Mouse (Mus musculus): ENCODE measurements around the gene Farp1. TPM values are rescaled to one million over a fixed set of nuclear protein-coding genes. Genes with fewer than 3 reads are reported as not detected.

The Farp1 gene
- polyA plus RNA-seq, 1 experiment from 2014 or later: 32.4 TPM

GRCm38 (mm10) chr14:121106906-121107305 is 71.9 kb downstream of the Farp1 start:
- H3K36me3 ChIP-seq: peaks cover 13% of the 10 kb centered on the region; the same call in 1 of the 2 replicates
- H3K9ac ChIP-seq: no peak overlapping the region
- H3K4me2 ChIP-seq: no peak overlapping the region
- 24% methylated on average over 4 of the region's 4 CpGs for WGBS
- peaks cover 86% of the 10 kb centered on the region for H3K4me1 ChIP-seq (replicated peaks)
- no peak overlapping the region for H3K4me3 ChIP-seq
- peak overlapping the region; percentile 33; the same call in 1 of the 2 replicates for H3K27ac ChIP-seq (ENCODE audit: poor library complexity, severe bottlenecking)
- 0 out of 2 replicates have a peak, but pooled peaks have one; percentile 5 for ATAC-seq (ENCODE audit: insufficient number of reproducible peaks, low FRiP score)
- H3K27me3 ChIP-seq (replicated peaks): no peaks in the 10 kb centered on the region
- H3K9me3 ChIP-seq (replicated peaks): no peaks in the 10 kb centered on the region

DNA sequence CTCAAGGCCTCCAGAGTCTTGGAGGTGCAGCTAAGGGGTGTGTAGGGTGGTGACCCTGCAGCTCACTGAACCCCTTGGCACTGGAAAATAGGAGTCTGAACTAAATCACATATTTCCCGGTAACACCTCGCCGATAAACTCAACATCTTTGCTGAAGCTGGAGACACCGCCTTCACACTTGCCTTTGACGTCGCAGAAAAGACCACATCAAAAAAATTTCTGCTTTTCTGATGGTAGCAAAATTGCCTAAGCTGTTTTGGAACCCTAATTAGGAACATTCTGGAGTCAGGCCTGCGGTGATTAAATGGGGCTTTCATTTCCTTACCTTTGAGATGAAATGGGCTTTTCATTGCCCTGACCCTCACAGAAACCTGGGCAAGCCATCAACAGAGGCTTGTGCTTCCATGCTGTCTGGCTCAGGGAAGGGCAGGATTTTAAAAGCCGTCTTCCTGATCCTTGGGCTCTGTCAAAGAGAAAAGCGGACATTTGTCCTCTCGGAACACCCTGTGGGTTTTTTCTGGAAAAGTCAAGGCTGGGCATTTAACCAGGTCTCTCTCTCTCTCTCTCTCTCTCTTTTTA is 72.8 kb downstream of the Farp1 start:
- no peaks in the 10 kb centered on the region for H3K9me3 ChIP-seq (replicated peaks)
- peaks cover 79% of the 10 kb centered on the region for H3K4me1 ChIP-seq (replicated peaks)
- no peak overlapping the region for H3K9ac ChIP-seq
- H3K27me3 ChIP-seq (replicated peaks): no peaks in the 10 kb centered on the region
- peaks cover 13% of the 10 kb centered on the region; the same call in 1 of the 2 replicates for H3K36me3 ChIP-seq
- no peak overlapping the region for H3K4me3 ChIP-seq
- 75% methylated on average over 10 of the region's 10 CpGs for WGBS
- no peak for ATAC-seq (ENCODE audit: insufficient number of reproducible peaks, low FRiP score)
- no peak overlapping the region for H3K4me2 ChIP-seq
- H3K27ac ChIP-seq (ENCODE audit: poor library complexity, severe bottlenecking): peak overlapping the region; percentile 63; the same call in 1 of the 2 replicates

GRCm38 (mm10) chr14:121108439-121109115 is 73.6 kb downstream of the Farp1 start:
- no peaks in the 10 kb centered on the region for H3K9me3 ChIP-seq (replicated peaks)
- H3K4me1 ChIP-seq (replicated peaks): peaks cover 74% of the 10 kb centered on the region
- H3K27me3 ChIP-seq (replicated peaks): no peaks in the 10 kb centered on the region
- H3K4me2 ChIP-seq: peak overlapping the region; percentile 18; the same call in 1 of the 2 replicates
- peak overlapping the region; percentile 63 for H3K27ac ChIP-seq (ENCODE audit: poor library complexity, severe bottlenecking)
- WGBS: 19% methylated on average over 8 of the region's 8 CpGs
- H3K36me3 ChIP-seq: peaks cover 6% of the 10 kb centered on the region; the same call in 1 of the 2 replicates
- peak; percentile 33; the same call in 1 of the 2 replicates for ATAC-seq (ENCODE audit: insufficient number of reproducible peaks, low FRiP score)
- H3K4me3 ChIP-seq: no peak overlapping the region
- no peak overlapping the region for H3K9ac ChIP-seq

- ATAC-seq (ENCODE audit: insufficient number of reproducible peaks, low FRiP score): no peak
- Histone ChIP-seq H3K9me3 (replicated peaks) (no peaks in the 10 kb centered on the region), H3K27ac (ENCODE audit: poor library complexity, severe bottlenecking) (peak overlapping the region; percentile 49), H3K9ac (no peak overlapping the region), H3K36me3 (0 out of 2 replicates have a peak, but pooled peaks cover 4% of the 10 kb centered on the region), H3K27me3 (replicated peaks) (no peaks in the 10 kb centered on the region), H3K4me1 (replicated peaks) (peaks cover 71% of the 10 kb centered on the region), H3K4me3 (no peak overlapping the region), H3K4me2 (peak overlapping the region; percentile 11)
- 30% methylated on average over 9 of the region's 9 CpGs for WGBS
Measured at GRCm38 (mm10) chr14:121109116-121109504, 74.1 kb downstream of the Farp1 start.

DNA sequence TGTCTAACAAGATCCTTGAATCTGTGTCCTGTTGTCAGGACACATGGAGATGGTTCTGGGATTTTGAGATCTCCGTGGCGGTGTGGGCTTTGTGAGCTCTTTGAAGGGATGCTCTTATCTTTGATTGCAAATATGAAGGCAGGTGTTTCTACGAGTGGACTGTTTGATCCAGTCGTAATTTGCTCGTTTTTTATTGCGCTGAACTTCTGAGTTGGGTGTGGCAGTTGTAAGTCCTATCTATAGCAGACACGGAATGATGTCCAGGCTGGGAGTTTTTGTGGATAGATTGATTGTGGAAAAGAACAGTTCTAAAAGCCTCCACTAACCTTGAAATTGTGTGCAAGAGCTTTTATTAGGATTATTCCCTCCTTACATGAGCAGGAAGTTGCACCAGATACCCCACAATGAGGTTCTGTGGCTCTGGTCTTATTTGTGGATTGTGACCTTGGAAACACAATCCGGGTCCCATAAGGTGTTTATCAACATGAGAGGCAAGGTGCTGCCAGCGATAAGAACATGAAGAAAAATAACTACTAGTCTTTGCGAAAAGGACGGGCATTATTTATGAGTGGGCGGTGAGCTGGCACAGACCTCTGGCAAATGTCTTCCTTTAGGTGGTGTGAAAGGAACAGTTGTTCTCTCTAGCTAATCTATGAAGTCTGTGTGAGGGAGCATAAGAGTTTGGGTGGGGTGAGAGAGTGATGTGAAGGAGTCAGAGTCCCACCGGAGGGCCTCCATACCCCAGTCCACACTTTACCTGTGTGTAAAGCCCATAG is 75.7 kb downstream of the Farp1 start:
- no peak overlapping the region for H3K4me3 ChIP-seq
- no peak overlapping the region for H3K4me2 ChIP-seq
- ATAC-seq (ENCODE audit: insufficient number of reproducible peaks, low FRiP score): no peak
- no peak overlapping the region for H3K9ac ChIP-seq
- H3K36me3 ChIP-seq: peaks cover 11% of the 10 kb centered on the region; the same call in 1 of the 2 replicates
- H3K4me1 ChIP-seq (replicated peaks): peaks cover 56% of the 10 kb centered on the region
- WGBS: 62% methylated on average over 13 of the region's 13 CpGs
- no peaks in the 10 kb centered on the region for H3K27me3 ChIP-seq (replicated peaks)
- H3K27ac ChIP-seq (ENCODE audit: poor library complexity, severe bottlenecking): no peak overlapping the region
- H3K9me3 ChIP-seq (replicated peaks): no peaks in the 10 kb centered on the region

- no peak overlapping the region for H3K9ac ChIP-seq
- H3K4me3 ChIP-seq: no peak overlapping the region
- no peak overlapping the region for H3K27ac ChIP-seq (ENCODE audit: poor library complexity, severe bottlenecking)
- no peaks in the 10 kb centered on the region for H3K9me3 ChIP-seq (replicated peaks)
- peaks cover 42% of the 10 kb centered on the region for H3K4me1 ChIP-seq (replicated peaks)
- no peak overlapping the region for H3K4me2 ChIP-seq
- 90% methylated on average over 8 of the region's 8 CpGs for WGBS
- H3K36me3 ChIP-seq: peaks cover 12% of the 10 kb centered on the region; the same call in 1 of the 2 replicates
- ATAC-seq (ENCODE audit: insufficient number of reproducible peaks, low FRiP score): no peak
- H3K27me3 ChIP-seq (replicated peaks): no peaks in the 10 kb centered on the region
Measured at GRCm38 (mm10) chr14:121112061-121112460, 77.1 kb downstream of the Farp1 start.

GRCm38 (mm10) chr14:121113785-121114184 is 78.8 kb downstream of the Farp1 start:
- ATAC-seq (ENCODE audit: insufficient number of reproducible peaks, low FRiP score): no peak
- Histone ChIP-seq H3K4me1 (replicated peaks) (peaks cover 38% of the 10 kb centered on the region), H3K27ac (ENCODE audit: poor library complexity, severe bottlenecking) (no peak overlapping the region), H3K36me3 (peaks cover 12% of the 10 kb centered on the region; the same call in 1 of the 2 replicates), H3K27me3 (replicated peaks) (no peaks in the 10 kb centered on the region), H3K4me2 (no peak overlapping the region), H3K4me3 (no peak overlapping the region), H3K9me3 (replicated peaks) (no peaks in the 10 kb centered on the region), H3K9ac (no peak overlapping the region)
- WGBS: 88% methylated on average over 6 of the region's 6 CpGs

- Histone ChIP-seq H3K9me3 (replicated peaks) (no peaks in the 10 kb centered on the region), H3K9ac (no peak overlapping the region), H3K4me3 (no peak overlapping the region), H3K4me1 (replicated peaks) (peaks cover 21% of the 10 kb centered on the region), H3K27me3 (replicated peaks) (no peaks in the 10 kb centered on the region), H3K27ac (ENCODE audit: poor library complexity, severe bottlenecking) (no peak overlapping the region), H3K4me2 (no peak overlapping the region), H3K36me3 (peaks cover 12% of the 10 kb centered on the region; the same call in 1 of the 2 replicates)
- 86% methylated on average over 4 of the region's 4 CpGs for WGBS
- no peak for ATAC-seq (ENCODE audit: insufficient number of reproducible peaks, low FRiP score)
Measured at GRCm38 (mm10) chr14:121116696-121117095, 81.7 kb downstream of the Farp1 start.

- Histone ChIP-seq H3K9me3 (replicated peaks) (no peaks in the 10 kb centered on the region), H3K27me3 (replicated peaks) (no peaks in the 10 kb centered on the region), H3K9ac (no peak overlapping the region), H3K36me3 (peaks cover 9% of the 10 kb centered on the region; the same call in 1 of the 2 replicates), H3K4me3 (no peak overlapping the region), H3K4me1 (replicated peaks) (peaks cover 26% of the 10 kb centered on the region), H3K27ac (ENCODE audit: poor library complexity, severe bottlenecking) (peak overlapping the region; percentile 46; the same call in 1 of the 2 replicates), H3K4me2 (no peak overlapping the region)
- no peak for ATAC-seq (ENCODE audit: insufficient number of reproducible peaks, low FRiP score)
- 62% methylated on average over 7 of the region's 7 CpGs for WGBS
Measured at GRCm38 (mm10) chr14:121118860-121119259, 83.9 kb downstream of the Farp1 start.

GRCm38 (mm10) chr14:121121664-121122063 is 86.7 kb downstream of the Farp1 start:
- H3K36me3 ChIP-seq: 0 out of 2 replicates have a peak, but pooled peaks cover 6% of the 10 kb centered on the region
- no peak overlapping the region for H3K4me2 ChIP-seq
- no peak overlapping the region for H3K4me3 ChIP-seq
- no peak overlapping the region for H3K9ac ChIP-seq
- H3K27ac ChIP-seq (ENCODE audit: poor library complexity, severe bottlenecking): no peak overlapping the region
- H3K9me3 ChIP-seq (replicated peaks): no peaks in the 10 kb centered on the region
- peaks cover 42% of the 10 kb centered on the region for H3K4me1 ChIP-seq (replicated peaks)
- no peak for ATAC-seq (ENCODE audit: insufficient number of reproducible peaks, low FRiP score)
- no peaks in the 10 kb centered on the region for H3K27me3 ChIP-seq (replicated peaks)
- WGBS: 76% methylated on average over 3 of the region's 3 CpGs

- Histone ChIP-seq H3K27me3 (replicated peaks) (no peaks in the 10 kb centered on the region), H3K4me2 (no peak overlapping the region), H3K36me3 (0 out of 2 replicates have a peak, but pooled peaks cover 6% of the 10 kb centered on the region), H3K4me1 (replicated peaks) (peaks cover 43% of the 10 kb centered on the region), H3K9me3 (replicated peaks) (no peaks in the 10 kb centered on the region), H3K9ac (no peak overlapping the region), H3K27ac (ENCODE audit: poor library complexity, severe bottlenecking) (no peak overlapping the region), H3K4me3 (no peak overlapping the region)
- no peak for ATAC-seq (ENCODE audit: insufficient number of reproducible peaks, low FRiP score)
- WGBS: 49% methylated on average over 2 of the region's 2 CpGs
Measured at GRCm38 (mm10) chr14:121122852-121123251, 87.9 kb downstream of the Farp1 start.

Data from heart, embryonic 12.5 days (tissue).